Mouse (Mus musculus): ENCODE results near the gene Skiv2l. TPM values are rescaled to one million over a fixed set of nuclear protein-coding genes. Genes with fewer than 3 reads are reported as not detected.

Skiv2l gene
- polyA plus RNA-seq, 1 experiment: 58.2 TPM

DNA sequence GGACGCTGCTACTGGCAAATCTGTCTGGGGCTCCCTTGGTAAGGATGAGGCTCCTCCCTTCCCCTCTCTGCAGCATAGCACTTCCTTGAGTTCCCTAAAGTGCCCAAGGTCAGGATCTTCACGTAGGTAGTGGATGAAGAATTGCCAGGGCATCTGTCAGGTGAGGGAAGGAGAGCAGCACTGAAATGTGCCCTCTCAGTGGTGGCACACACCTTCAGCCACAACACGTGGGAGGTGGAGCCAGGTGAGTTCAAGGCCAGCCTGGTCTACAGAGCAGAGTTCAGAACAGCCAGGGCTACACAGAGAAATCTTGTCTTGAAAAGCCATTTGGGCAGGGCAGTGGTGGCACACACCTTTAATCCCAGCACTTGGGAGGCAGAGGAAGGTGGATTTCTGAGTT is 4.8 kb upstream of the Skiv2l start:
- no peak overlapping the region for H3K4me3 ChIP-seq (ENCODE audit: insufficient read depth, low read depth, low read length)
- DNase-seq: no peak
- no peak for TF ChIP-seq CTCF (conservative IDR thresholded peaks at IDR 0.05; ENCODE audit: insufficient read depth, insufficient read length, low read depth, low read length)
- TF ChIP-seq POLR2A (IDR thresholded peaks at IDR 0.05; ENCODE audit: low read depth, low read length): no peak
- WGBS: 61% methylated on average over 3 of the region's 3 CpGs
- H3K27ac ChIP-seq (ENCODE audit: insufficient read depth, low read depth, low read length): no peak overlapping the region
- no peaks in the 10 kb centered on the region for H3K27me3 ChIP-seq (replicated peaks; ENCODE audit: control insufficient read depth, insufficient read depth, low read length)
- no peaks in the 10 kb centered on the region for H3K36me3 ChIP-seq (ENCODE audit: control insufficient read depth, insufficient read depth, low read length)
- peaks cover 4% of the 10 kb centered on the region; the same call in 1 of the 2 replicates for H3K4me1 ChIP-seq (ENCODE audit: control insufficient read depth, insufficient read depth, low read length)

DNA sequence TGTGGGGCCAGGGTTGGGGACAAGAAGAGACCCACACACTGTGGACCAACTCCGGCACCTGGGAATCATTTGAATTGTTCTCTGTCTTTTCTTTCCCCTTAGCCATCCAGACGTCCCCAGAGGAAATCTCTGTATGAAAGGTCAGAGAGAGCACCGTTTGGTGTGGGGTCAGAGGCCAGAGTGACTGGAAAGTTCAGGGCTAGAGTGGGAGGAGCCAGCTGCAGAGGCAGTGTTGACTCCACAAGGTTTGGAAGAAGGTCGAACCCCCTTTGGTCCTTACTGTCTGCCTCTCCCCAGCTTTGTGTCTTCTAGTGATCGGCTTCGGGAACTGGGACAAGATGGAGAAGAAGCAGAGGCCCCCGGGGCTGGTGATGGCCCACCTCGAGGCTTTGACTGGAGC is 3.5 kb upstream of the Skiv2l start:
- WGBS: 74% methylated on average over 8 of the region's 8 CpGs
- Histone ChIP-seq H3K36me3 (ENCODE audit: control insufficient read depth, insufficient read depth, low read length) (no peaks in the 10 kb centered on the region), H3K4me3 (ENCODE audit: insufficient read depth, low read depth, low read length) (no peak overlapping the region), H3K4me1 (ENCODE audit: control insufficient read depth, insufficient read depth, low read length) (peaks cover 7% of the 10 kb centered on the region; the same call in 1 of the 2 replicates), H3K27ac (ENCODE audit: insufficient read depth, low read depth, low read length) (no peak overlapping the region), H3K27me3 (replicated peaks; ENCODE audit: control insufficient read depth, insufficient read depth, low read length) (no peaks in the 10 kb centered on the region)
- DNase-seq: no peak
- no peak for TF ChIP-seq POLR2A (IDR thresholded peaks at IDR 0.05; ENCODE audit: low read depth, low read length)

- Histone ChIP-seq H3K36me3 (ENCODE audit: control insufficient read depth, insufficient read depth, low read length) (no peaks in the 10 kb centered on the region), H3K4me1 (ENCODE audit: control insufficient read depth, insufficient read depth, low read length) (peaks cover 7% of the 10 kb centered on the region; the same call in 1 of the 2 replicates), H3K27me3 (replicated peaks; ENCODE audit: control insufficient read depth, insufficient read depth, low read length) (no peaks in the 10 kb centered on the region), H3K4me3 (ENCODE audit: insufficient read depth, low read depth, low read length) (peak overlapping the region; percentile 71), H3K27ac (ENCODE audit: insufficient read depth, low read depth, low read length) (peak overlapping the region; percentile 10; the same call in 1 of the 2 replicates)
- TF ChIP-seq POLR2A (IDR thresholded peaks at IDR 0.05; ENCODE audit: low read depth, low read length) (no peak), CTCF (conservative IDR thresholded peaks at IDR 0.05; ENCODE audit: insufficient read depth, insufficient read length, low read depth, low read length) (no peak)
- no peak for DNase-seq
- under 1% methylated on average over 25 of the region's 25 CpGs for WGBS
These were observed 611 bp upstream of the Skiv2l start for GRCm38 (mm10) chr17:34850517-34851125.

- TF ChIP-seq POLR2A (IDR thresholded peaks at IDR 0.05; ENCODE audit: low read depth, low read length) (no peak), CTCF (conservative IDR thresholded peaks at IDR 0.05; ENCODE audit: insufficient read depth, insufficient read length, low read depth, low read length) (no peak)
- no peak overlapping the region for H3K27ac ChIP-seq (ENCODE audit: insufficient read depth, low read depth, low read length)
- H3K4me1 ChIP-seq (ENCODE audit: control insufficient read depth, insufficient read depth, low read length): peaks cover 7% of the 10 kb centered on the region; the same call in 1 of the 2 replicates
- DNase-seq: no peak
- H3K4me3 ChIP-seq (ENCODE audit: insufficient read depth, low read depth, low read length): no peak overlapping the region
- H3K36me3 ChIP-seq (ENCODE audit: control insufficient read depth, insufficient read depth, low read length): no peaks in the 10 kb centered on the region
- 93% methylated on average over 7 of the region's 7 CpGs for WGBS
- no peaks in the 10 kb centered on the region for H3K27me3 ChIP-seq (replicated peaks; ENCODE audit: control insufficient read depth, insufficient read depth, low read length)
These were observed 2.4 kb downstream of the Skiv2l start for GRCm38 (mm10) chr17:34847615-34848014.

DNA sequence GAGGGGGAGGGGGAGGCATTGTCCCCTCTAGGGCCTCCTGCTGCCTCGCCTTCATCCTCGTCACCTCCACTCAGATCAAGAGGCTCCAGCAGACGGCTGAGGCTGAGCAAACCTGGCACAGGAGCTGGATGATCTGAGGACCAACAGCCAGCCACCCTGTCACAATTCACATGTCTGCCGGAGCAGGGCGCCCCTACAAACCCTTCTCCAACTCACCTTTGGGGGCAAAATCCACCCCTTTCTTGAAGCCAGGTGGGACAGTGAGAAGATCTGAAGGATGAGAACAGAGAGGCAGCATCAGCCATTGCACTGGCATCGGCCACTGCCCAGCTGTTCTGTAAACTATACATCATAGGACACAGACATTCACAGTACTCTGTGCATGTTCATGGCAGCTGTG is 2.8 kb downstream of the Skiv2l start:
- Histone ChIP-seq H3K4me1 (ENCODE audit: control insufficient read depth, insufficient read depth, low read length) (peaks cover 7% of the 10 kb centered on the region; the same call in 1 of the 2 replicates), H3K27ac (ENCODE audit: insufficient read depth, low read depth, low read length) (no peak overlapping the region), H3K36me3 (ENCODE audit: control insufficient read depth, insufficient read depth, low read length) (no peaks in the 10 kb centered on the region), H3K27me3 (replicated peaks; ENCODE audit: control insufficient read depth, insufficient read depth, low read length) (no peaks in the 10 kb centered on the region), H3K4me3 (ENCODE audit: insufficient read depth, low read depth, low read length) (no peak overlapping the region)
- DNase-seq: no peak
- 95% methylated on average over 6 of the region's 6 CpGs for WGBS
- no peak for TF ChIP-seq POLR2A (IDR thresholded peaks at IDR 0.05; ENCODE audit: low read depth, low read length)
- TF ChIP-seq CTCF (conservative IDR thresholded peaks at IDR 0.05; ENCODE audit: insufficient read depth, insufficient read length, low read depth, low read length): no peak

- Histone ChIP-seq H3K27me3 (replicated peaks; ENCODE audit: control insufficient read depth, insufficient read depth, low read length) (no peaks in the 10 kb centered on the region), H3K36me3 (ENCODE audit: control insufficient read depth, insufficient read depth, low read length) (no peaks in the 10 kb centered on the region), H3K27ac (ENCODE audit: insufficient read depth, low read depth, low read length) (no peak overlapping the region), H3K4me1 (ENCODE audit: control insufficient read depth, insufficient read depth, low read length) (peaks cover 3% of the 10 kb centered on the region; the same call in 1 of the 2 replicates), H3K4me3 (ENCODE audit: insufficient read depth, low read depth, low read length) (no peak overlapping the region)
- TF ChIP-seq CTCF (conservative IDR thresholded peaks at IDR 0.05; ENCODE audit: insufficient read depth, insufficient read length, low read depth, low read length) (no peak), POLR2A (IDR thresholded peaks at IDR 0.05; ENCODE audit: low read depth, low read length) (no peak)
- 94% methylated on average over 13 of the region's 13 CpGs for WGBS
- no peak for DNase-seq
These were observed 5.1 kb downstream of the Skiv2l start for GRCm38 (mm10) chr17:34844884-34845283.

DNA sequence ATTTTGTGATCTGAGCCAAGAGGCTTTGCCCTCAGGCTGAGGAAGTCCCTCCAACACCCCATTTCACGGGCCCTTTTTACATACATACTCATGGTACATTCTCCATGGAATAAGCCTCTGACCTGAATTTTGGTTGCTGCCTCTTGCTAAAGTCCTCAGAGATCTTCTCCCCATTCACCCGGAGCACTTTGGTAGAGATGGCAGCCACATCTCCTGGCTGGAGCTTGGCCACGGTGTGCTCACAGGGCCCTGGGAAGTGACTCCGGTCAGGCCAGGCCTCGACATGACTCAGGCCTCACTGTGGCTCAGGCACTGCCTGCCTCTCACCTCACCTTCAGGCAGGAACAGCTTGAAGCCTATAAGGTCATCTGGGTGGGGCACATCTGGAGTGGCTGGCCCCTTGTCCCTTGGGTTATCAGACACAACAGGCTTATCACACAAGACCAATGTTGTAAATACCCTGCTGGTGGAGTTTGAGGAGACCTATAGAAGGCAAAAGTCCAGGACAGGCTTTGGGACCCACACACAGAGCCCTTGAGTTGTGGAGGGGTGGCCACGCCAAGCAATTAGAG is 9.2 kb downstream of the Skiv2l start:
- TF ChIP-seq CTCF (conservative IDR thresholded peaks at IDR 0.05; ENCODE audit: insufficient read depth, insufficient read length, low read depth, low read length): no peak
- TF ChIP-seq POLR2A (IDR thresholded peaks at IDR 0.05; ENCODE audit: low read depth, low read length): no peak
- Histone ChIP-seq H3K36me3 (ENCODE audit: control insufficient read depth, insufficient read depth, low read length) (no peaks in the 10 kb centered on the region), H3K4me1 (ENCODE audit: control insufficient read depth, insufficient read depth, low read length) (peaks cover 9% of the 10 kb centered on the region), H3K27ac (ENCODE audit: insufficient read depth, low read depth, low read length) (no peak overlapping the region), H3K27me3 (replicated peaks; ENCODE audit: control insufficient read depth, insufficient read depth, low read length) (no peaks in the 10 kb centered on the region), H3K4me3 (ENCODE audit: insufficient read depth, low read depth, low read length) (no peak overlapping the region)
- 86% methylated on average over 6 of the region's 6 CpGs for WGBS
- no peak for DNase-seq

All from kidney, adult 2 months (tissue).